In genomic region chr6:115906455-115906854, GRCm38 (mm10) we compare ENCODE assay signal across 24 mouse cellular contexts. TPM values are rescaled to one million over a fixed set of nuclear protein-coding genes. Genes with fewer than 3 reads are reported as not detected.
DNase-seq lines count a peak whose midpoint lies in the region; ATAC-seq lines count a peak whose summit lies in the region.
"Had no signal": no experiment of that assay in that cellular context is flagged by ENCODE, and none has a peak within 500 bp of the region (broad histone marks: within the 10 kb centered on the region; RNA-seq: fewer than 3 reads in every experiment).

No protein-coding gene starts in this region.

- no peaks in the 10 kb centered on the region for H3K9me3 ChIP-seq in kidney, embryonic 15.5 days (replicated peaks)
- no peaks in the 10 kb centered on the region for H3K9me3 ChIP-seq in kidney, embryonic 16.5 days (ENCODE audit: low read length)
- H3K9me3 ChIP-seq: embryonic facial prominence, embryonic 13.5 days; hindbrain, embryonic 12.5 days; midbrain, embryonic 15.5 days had no signal

- H3K4me1 ChIP-seq in kidney, embryonic 15.5 days: peaks cover 47% of the 10 kb centered on the region
- peaks cover 12% of the 10 kb centered on the region for H3K4me1 ChIP-seq in kidney, embryonic 16.5 days (ENCODE audit: insufficient read depth, low read length)

- ATAC-seq in kidney, embryonic 15.5 days (replicated peaks; ENCODE audit: low FRiP score): no peak
- ATAC-seq in kidney, embryonic 16.5 days (ENCODE audit: low FRiP score, low TSS enrichment): no peak
- peak; percentile 18 for ATAC-seq in granulocyte monocyte progenitor cell, adult 5-6 weeks (replicated peaks; ENCODE audit: poor library complexity, severe bottlenecking)
- ATAC-seq: activated CD4-positive, CD25-positive, alpha-beta regulatory T cell, adult 4 months; forebrain, postnatal 0 days; inflammation-experienced regulatory T-cells, adult 6 months; liver, postnatal 0 days; midbrain, embryonic 15.5 days; Patski had no signal

- WGBS in kidney, embryonic 15.5 days: 78% methylated on average over 1 of the region's 1 CpGs
- WGBS in kidney, embryonic 16.5 days: 79% methylated on average over 1 of the region's 1 CpGs

- no peak overlapping the region for H3K9ac ChIP-seq in kidney, embryonic 15.5 days
- no peak overlapping the region for H3K9ac ChIP-seq in kidney, embryonic 16.5 days (replicated peaks; ENCODE audit: low read length)
- H3K9ac ChIP-seq: embryonic facial prominence, embryonic 13.5 days; forebrain, postnatal 0 days; hindbrain, embryonic 12.5 days; liver, postnatal 0 days; midbrain, embryonic 15.5 days had no signal

- no peak overlapping the region for H3K4me2 ChIP-seq in kidney, embryonic 15.5 days
- no peak overlapping the region for H3K4me2 ChIP-seq in kidney, embryonic 16.5 days (replicated peaks; ENCODE audit: low read depth, low read length)
- H3K4me2 ChIP-seq: embryonic facial prominence, embryonic 13.5 days; hindbrain, embryonic 12.5 days; midbrain, embryonic 15.5 days had no signal

- peak; percentile 52 for DNase-seq in adrenal gland, adult 2 months
- no peak for DNase-seq in adrenal gland, postnatal 10 days
- no peak for DNase-seq in testis, postnatal 10 days (ENCODE audit: low spot score)
- DNase-seq in thymus, adult 18-20 months: no peak
- no peak for DNase-seq in cerebellum, postnatal 4 days (ENCODE audit: low spot score in 2 of 2)
- DNase-seq: cerebellum, adult 11 months; forebrain, postnatal 0 days; kidney, adult 9 months; layer of hippocampus, postnatal 36 days; liver; liver, postnatal 0 days had no signal

- no peak overlapping the region for H3K4me3 ChIP-seq in kidney, embryonic 15.5 days (replicated peaks)
- H3K4me3 ChIP-seq in kidney, embryonic 16.5 days (ENCODE audit: low read length): no peak overlapping the region
- H3K4me3 ChIP-seq: embryonic facial prominence, embryonic 13.5 days; hindbrain, embryonic 12.5 days; midbrain, embryonic 15.5 days had no signal

- H3K27ac ChIP-seq in kidney, embryonic 15.5 days: 0 out of 2 replicates have a peak overlapping the region, but pooled peaks have one; percentile 2
- no peak overlapping the region for H3K27ac ChIP-seq in kidney, embryonic 16.5 days (ENCODE audit: low read length)
- H3K27ac ChIP-seq: embryonic facial prominence, embryonic 13.5 days; hindbrain, embryonic 12.5 days; midbrain, embryonic 15.5 days had no signal

- no peaks in the 10 kb centered on the region for H3K27me3 ChIP-seq in kidney, embryonic 15.5 days
- H3K27me3 ChIP-seq in kidney, embryonic 16.5 days (ENCODE audit: insufficient read depth, low read length): no peaks in the 10 kb centered on the region
- H3K27me3 ChIP-seq: embryonic facial prominence, embryonic 13.5 days; hindbrain, embryonic 12.5 days; midbrain, embryonic 15.5 days; Patski had no signal

- H3K36me3 ChIP-seq in kidney, embryonic 15.5 days: peaks cover 59% of the 10 kb centered on the region
- H3K36me3 ChIP-seq in kidney, embryonic 16.5 days (ENCODE audit: insufficient read depth, low read length): peaks cover 12% of the 10 kb centered on the region

RNA-seq across cellular contexts. Expression of gene Rho, which starts 25.1 kb away (rescaled TPM):
- under 1 TPM; 0.52 to 0.95 TPM for total RNA-seq in adrenal gland, adult 2 months (2021)
- 2.2 and 3.4 TPM in 2 replicates for polyA plus RNA-seq in adrenal gland, adult 2 months (2012; rRNA removed)
- total RNA-seq in adrenal gland, postnatal 10 days (2021): under 1 TPM; 0.39 to 0.42 TPM
- 0.10 and 0.14 TPM in 2 replicates for polyA plus RNA-seq in kidney, embryonic 15.5 days (2015; fragmentation: Nextera tagmentation; extraction: Ambion mirVana)
- 0.16 and 0.37 TPM in 2 replicates for polyA plus RNA-seq in kidney, embryonic 16.5 days (2015; fragmentation: Nextera tagmentation; extraction: Ambion mirVana)
- not detected in 2 replicates for total RNA-seq in granulocyte monocyte progenitor cell, adult 5-6 weeks (2014; fragmentation: Nextera tagmentation)
- not detected in 2 replicates for total RNA-seq in granulocyte monocyte progenitor cell, adult 5-6 weeks (2017)
- total RNA-seq: gastrocnemius, adult 8-10 months had no signal
- polyA plus RNA-seq: activated CD4-positive, CD25-positive, alpha-beta regulatory T cell, adult 4 months; forebrain, postnatal 0 days; liver, postnatal 0 days had no signal

RNA-seq across cellular contexts. Expression of gene H1foo, which starts 38.3 kb away (rescaled TPM):
- total RNA-seq in adrenal gland, adult 2 months (2021): not detected
- not detected in 2 replicates for polyA plus RNA-seq in adrenal gland, adult 2 months (2012; rRNA removed)
- not detected for total RNA-seq in adrenal gland, postnatal 10 days (2021)
- polyA plus RNA-seq in kidney, embryonic 15.5 days (2015; fragmentation: Nextera tagmentation; extraction: Ambion mirVana): not detected in 2 replicates
- polyA plus RNA-seq in kidney, embryonic 16.5 days (2015; fragmentation: Nextera tagmentation; extraction: Ambion mirVana): not detected in 2 replicates
- total RNA-seq in granulocyte monocyte progenitor cell, adult 5-6 weeks (2014; fragmentation: Nextera tagmentation): not detected in 2 replicates
- total RNA-seq in granulocyte monocyte progenitor cell, adult 5-6 weeks (2017): not detected in 2 replicates
- total RNA-seq: forebrain, postnatal 0 days; gastrocnemius, adult 8-10 months; layer of hippocampus, adult 18-20 months; layer of hippocampus, postnatal 36 days; left cerebral cortex, postnatal 36 days; neutrophil, adult 5-6 weeks had no signal
- polyA plus RNA-seq: embryonic facial prominence, embryonic 13.5 days; forebrain, postnatal 0 days; hindbrain, embryonic 12.5 days; inflammation-experienced regulatory T-cells, adult 6 months; liver, postnatal 0 days; midbrain, embryonic 15.5 days; Patski had no signal

RNA-seq across cellular contexts. Expression of gene Ift122, which starts 53.2 kb away (rescaled TPM):
- total RNA-seq in adrenal gland, adult 2 months (2021): 10 to 100 TPM; 16.1 to 17.6 TPM
- polyA plus RNA-seq in adrenal gland, adult 2 months (2012; rRNA removed): 14.0 and 16.5 TPM in 2 replicates
- 10 to 100 TPM; 13.4 to 16.0 TPM for total RNA-seq in adrenal gland, postnatal 10 days (2021)
- polyA plus RNA-seq in kidney, embryonic 15.5 days (2015; fragmentation: Nextera tagmentation; extraction: Ambion mirVana): 32.0 and 36.9 TPM in 2 replicates
- polyA plus RNA-seq in kidney, embryonic 16.5 days (2015; fragmentation: Nextera tagmentation; extraction: Ambion mirVana): 38.4 and 40.1 TPM in 2 replicates
- 4.0 and 7.1 TPM in 2 replicates for total RNA-seq in granulocyte monocyte progenitor cell, adult 5-6 weeks (2014; fragmentation: Nextera tagmentation)
- total RNA-seq in granulocyte monocyte progenitor cell, adult 5-6 weeks (2017): 4.6 and 5.7 TPM in 2 replicates

RNA-seq across cellular contexts. Expression of gene Mbd4, which starts 53.3 kb away (rescaled TPM):
- total RNA-seq in adrenal gland, adult 2 months (2021): 1 to 10 TPM; 1.9 to 2.7 TPM
- 0.49 and 0.65 TPM in 2 replicates for polyA plus RNA-seq in adrenal gland, adult 2 months (2012; rRNA removed)
- 1 to 10 TPM; 3.6 to 5.2 TPM for total RNA-seq in adrenal gland, postnatal 10 days (2021)
- 21.3 and 21.7 TPM in 2 replicates for polyA plus RNA-seq in kidney, embryonic 15.5 days (2015; fragmentation: Nextera tagmentation; extraction: Ambion mirVana)
- polyA plus RNA-seq in kidney, embryonic 16.5 days (2015; fragmentation: Nextera tagmentation; extraction: Ambion mirVana): 18.6 and 22.0 TPM in 2 replicates
- 25.2 and 31.1 TPM in 2 replicates for total RNA-seq in granulocyte monocyte progenitor cell, adult 5-6 weeks (2014; fragmentation: Nextera tagmentation)
- total RNA-seq in granulocyte monocyte progenitor cell, adult 5-6 weeks (2017): 16.5 and 22.9 TPM in 2 replicates
